Mouse (Mus musculus) neural tube, embryonic 15.5 days (tissue): ENCODE results near the gene Ano7. TPM values are rescaled to one million over a fixed set of nuclear protein-coding genes. Genes with fewer than 3 reads are reported as not detected.

ENCODE experiments used
- ATAC-seq: fragments of 200-750 bp; cut with Nextera tagmentation; 2 replicates; pipeline ENCODE4 v1.8.0; 2017; ENCODE audit warnings: mild to moderate bottlenecking, moderate TSS enrichment, moderate library complexity; ENCODE audit not compliant: low FRiP score
- H3K27ac ChIP-seq: fragments of 300-500 bp; sonication (generic); replicated peaks from 2 replicates; pipeline ENCODE4 v1.5.1; 2015; ENCODE audit warnings: mild to moderate bottlenecking, inconsistent platforms
- H3K27me3 ChIP-seq: fragments of 300-500 bp; sonication (generic); replicated peaks from 2 replicates; pipeline ENCODE4 v1.6.1; 2015; ENCODE audit warnings: inconsistent platforms
- H3K36me3 ChIP-seq: fragments of 300-500 bp; sonication (generic); 2 replicates; pipeline ENCODE4 v1.6.1; 2015; ENCODE audit warnings: inconsistent platforms
- H3K4me1 ChIP-seq: fragments of 300-500 bp; sonication (generic); 2 replicates; pipeline ENCODE4 v1.6.1; 2015; ENCODE audit warnings: inconsistent platforms
- H3K4me2 ChIP-seq: fragments of 300-500 bp; sonication (generic); 2 replicates; pipeline ENCODE4 v1.6.1; 2015; ENCODE audit warnings: inconsistent platforms, mild to moderate bottlenecking, moderate library complexity
- H3K4me3 ChIP-seq: fragments of 300-500 bp; sonication (generic); replicated peaks from 2 replicates; pipeline ENCODE4 v1.5.1; 2015; ENCODE audit warnings: mild to moderate bottlenecking, inconsistent platforms
- H3K9ac ChIP-seq: fragments of 300-500 bp; sonication (generic); replicated peaks from 2 replicates; pipeline ENCODE4 v1.6.1; 2015; ENCODE audit warnings: mild to moderate bottlenecking, inconsistent platforms
- H3K9me3 ChIP-seq: fragments of 300-500 bp; sonication (generic); replicated peaks from 2 replicates; pipeline ENCODE4 v1.6.1; 2016; ENCODE audit warnings: inconsistent platforms
- microRNA-seq: library from miRNA; unstranded; fragments of <30 nt; microRNA quantifications from one replicate; pipeline ENCODE4, GENCODE M21; 2017
- polyA plus RNA-seq: library from polyadenylated mRNA; unstranded; fragments of >200 nt; fragmentation: Nextera tagmentation; extraction: Ambion mirVana; gene quantifications from 2 replicates; pipeline ENCODE4 v1.2.1, GENCODE M21; 2015

The Ano7 gene
- polyA plus RNA-seq, 1 experiment from 2014 or later: 1.4 TPM

DNA sequence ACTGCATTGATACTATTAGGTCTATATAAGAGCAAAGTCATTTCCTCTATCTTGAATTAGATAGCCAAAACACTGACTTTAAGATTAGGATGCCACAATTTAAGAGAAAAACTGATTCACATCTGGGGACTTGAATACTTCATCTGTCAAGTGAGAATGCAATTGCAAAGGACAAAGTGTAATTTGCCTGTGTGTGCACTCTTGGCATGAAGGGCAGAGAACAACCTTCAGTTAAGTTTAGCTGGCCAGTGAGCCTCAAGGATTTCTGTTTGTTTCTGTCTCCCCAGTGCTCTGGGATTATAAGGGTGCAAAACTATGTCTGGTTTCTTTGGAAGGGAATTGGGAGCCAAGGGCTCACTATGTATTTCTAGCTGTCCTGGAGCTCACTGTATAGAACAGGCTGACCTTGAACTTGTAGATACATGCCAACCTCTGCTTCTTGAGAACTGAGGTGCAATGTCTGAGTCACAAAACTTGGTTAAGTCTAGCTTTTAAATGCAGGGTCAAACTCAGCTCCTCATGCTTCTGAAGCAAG, 80.1 kb downstream of the Ano7 start:
- Histone ChIP-seq H3K27me3 (no peaks in the 10 kb centered on the region), H3K9ac (no peak overlapping the region), H3K9me3 (no peaks in the 10 kb centered on the region), H3K4me1 (no peaks in the 10 kb centered on the region), H3K27ac (no peak overlapping the region), H3K4me2 (no peak overlapping the region), H3K36me3 (no peaks in the 10 kb centered on the region), H3K4me3 (no peak overlapping the region)
- no peak for ATAC-seq

Small RNA genes lying within 50 kb of the gene (microRNA-seq; reads per million reads assigned to microRNA genes)
- gene Mir6345: not detected
- not detected for gene Mir6902

Other genes starting within 250 kb of the Ano7 start
- gene Agxt, start 238.7 kb upstream of the Ano7 start, polyA plus RNA-seq: not detected in 2 replicates
- gene 2310007B03Rik, start 213.0 kb upstream of the Ano7 start, polyA plus RNA-seq: 0.10 and 0.75 TPM in 2 replicates
- gene Crocc2, start 205.2 kb upstream of the Ano7 start, polyA plus RNA-seq: 0.23 and 0.32 TPM in 2 replicates
- 7.5 and 8.0 TPM in 2 replicates for gene Sned1, start 138.1 kb upstream of the Ano7 start, polyA plus RNA-seq
- 34.2 and 34.6 TPM in 2 replicates for gene Mterf4, start 68.0 kb upstream of the Ano7 start, polyA plus RNA-seq
- 52.7 and 54.1 TPM in 2 replicates for gene Ppp1r7, start 31.1 kb upstream of the Ano7 start, polyA plus RNA-seq
- gene Pask, start 30.4 kb upstream of the Ano7 start, polyA plus RNA-seq: 5.1 and 7.7 TPM in 2 replicates
- gene Hdlbp, start 104.9 kb downstream of the Ano7 start, polyA plus RNA-seq: 70.8 and 85.2 TPM in 2 replicates
- gene Farp2, start 138.1 kb downstream of the Ano7 start, polyA plus RNA-seq: 4.9 and 5.3 TPM in 2 replicates